Mouse (Mus musculus) adrenal gland (tissue): Measurements from ENCODE around the gene Acp2.

Experiments used
- intact Hi-C: fragments of 180-260 bp; cut with DNase I; formaldehyde crosslinking; loops from one replicate; pipeline ENCODE4 v1.15.1; 2025
- long read RNA-seq, 2 experiments: library from polyadenylated mRNA; unstranded; transcript quantifications; one replicate each; pipeline ENCODE4 v2.0.0; 2020; ENCODE audit warnings: borderline replicate concordance in 1 of 2; ENCODE audit not compliant: insufficient replicate concordance in 1 of 2

Acp2 gene
- long read RNA-seq, experiment 1, full-length matches to known transcripts: 7 of 19 reads
- long read RNA-seq, experiment 1, partial matches to known transcripts: 4 of 19 reads
- long read RNA-seq, experiment 1, other reads (novel, unspliced or antisense): 8 of 19 reads
- long read RNA-seq, experiment 2, full-length matches to known transcripts: 8 of 25 reads
- long read RNA-seq, experiment 2, partial matches to known transcripts: 5 of 25 reads
- long read RNA-seq, experiment 2, other reads (novel, unspliced or antisense): 12 of 25 reads

- intact Hi-C loops: no loop called here
Observed at GRCm38 (mm10) chr2:91202222-91202971, at the start of gene Acp2, which contains the start of gene Nr1h3. Acp2 (plus strand) TSS chr2:91202885. Nr1h3 (minus strand) TSS chr2:91202834.

DNA sequence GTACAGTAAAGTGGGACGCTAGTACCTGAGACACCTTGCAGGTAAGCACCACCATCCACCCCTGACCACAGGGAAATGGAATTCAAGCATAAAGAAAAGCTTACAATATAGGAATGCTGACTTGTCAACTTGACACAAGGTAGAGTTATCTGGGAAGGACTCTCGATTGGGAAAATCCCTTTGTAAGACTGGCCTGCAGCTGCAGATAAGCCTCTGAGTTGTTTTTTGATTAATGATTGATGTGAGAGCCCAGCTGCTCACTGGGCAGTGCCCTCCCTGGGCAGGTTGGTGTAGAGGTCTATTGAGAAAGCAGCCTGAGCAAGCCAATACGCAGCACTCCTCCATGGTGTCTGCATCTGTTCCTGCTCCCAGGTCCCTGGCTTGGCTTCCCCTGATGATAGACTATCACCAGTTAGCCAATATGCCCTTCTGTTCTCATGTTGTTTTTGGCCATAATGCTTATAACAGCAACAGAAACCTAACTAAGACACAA is 49.8 kb upstream of the Acp2 start:
- intact Hi-C loops: loop anchor here (5.0 kb wide), 1 partner anchor 36 kb away; the partner anchor contains the start of gene Mybpc3

- intact Hi-C loops: loop anchor here (5.0 kb wide), 1 partner anchor 37 kb away; the partner anchor contains the start of gene Mybpc3
Observed at GRCm38 (mm10) chr2:91154091-91154490, 48.6 kb upstream of the Acp2 start.

DNA sequence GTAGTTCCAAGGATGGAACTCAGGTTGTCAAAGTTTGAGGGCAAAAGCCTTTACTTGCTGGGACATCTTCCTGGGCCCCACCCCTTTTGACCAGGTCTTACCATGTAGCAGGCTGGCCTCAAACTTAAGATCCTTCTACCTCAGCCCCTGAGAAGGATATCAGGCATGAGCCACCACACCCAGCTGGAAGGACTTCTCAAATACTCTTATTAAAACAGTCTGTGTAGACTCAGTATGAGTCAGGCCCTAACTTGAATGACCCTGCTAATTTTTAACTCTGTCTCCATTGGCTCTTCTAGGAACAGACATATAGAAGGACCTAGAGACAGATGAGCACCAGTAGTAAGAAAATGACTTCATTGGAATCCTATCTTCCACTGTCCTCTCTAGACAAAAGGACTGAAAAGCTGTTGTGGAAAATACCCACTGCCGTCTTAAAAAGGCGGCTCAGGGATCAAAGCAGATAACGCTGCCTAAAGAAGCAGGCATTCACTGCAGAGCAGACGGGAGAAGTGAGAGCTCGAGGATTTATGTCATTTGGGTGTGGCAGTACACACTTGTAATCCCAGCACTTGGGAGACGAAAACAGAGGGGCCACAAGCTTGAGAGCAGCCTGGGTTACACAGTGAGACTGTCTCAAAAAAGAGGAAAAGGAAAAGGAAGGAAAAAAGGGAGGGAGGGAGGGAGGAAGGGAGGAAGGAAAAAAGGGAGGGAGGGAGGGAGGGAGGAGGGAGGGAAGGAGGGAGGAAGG is 45.5 kb upstream of the Acp2 start:
- intact Hi-C loops: no loop called here

DNA sequence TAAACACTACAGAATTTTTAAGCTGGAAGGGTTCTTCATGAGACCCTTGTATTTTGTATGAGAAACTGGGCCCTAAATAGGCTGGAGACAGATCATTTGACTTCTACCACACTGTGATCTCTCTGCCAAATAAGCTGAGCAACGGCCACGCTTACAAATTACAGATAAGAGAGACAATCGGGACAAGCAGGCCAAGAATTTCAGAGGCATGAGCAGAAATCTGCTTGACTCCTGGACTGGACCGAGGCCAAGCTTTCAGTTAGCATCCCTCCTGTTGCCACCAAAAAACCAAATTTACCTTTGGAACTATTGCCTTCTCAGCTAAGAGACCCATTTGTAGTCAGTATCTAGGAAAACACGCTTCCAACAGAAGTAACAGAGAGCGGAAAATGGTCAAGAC is 42.1 kb upstream of the Acp2 start:
- intact Hi-C loops: no loop called here

DNA sequence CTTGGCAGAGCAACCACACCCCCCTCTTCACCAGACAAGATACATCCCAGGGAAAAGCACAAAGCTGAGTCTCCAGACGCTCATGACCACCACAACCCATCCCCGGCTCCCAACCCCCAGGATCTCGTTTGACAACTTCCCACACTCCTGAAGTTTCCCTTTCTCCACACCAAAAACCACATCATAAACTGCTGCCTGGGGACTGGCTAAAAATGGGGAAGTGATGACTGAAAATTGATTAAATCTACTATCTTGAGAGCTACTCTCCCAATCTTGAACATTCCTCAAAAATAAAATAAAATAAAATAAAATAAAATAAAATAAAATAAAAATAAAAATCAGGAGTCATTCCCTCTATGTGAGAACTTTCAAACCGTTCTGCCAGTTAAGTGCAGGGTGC is 39.7 kb upstream of the Acp2 start:
- intact Hi-C loops: no loop called here

- intact Hi-C loops: no loop called here
Observed at GRCm38 (mm10) chr2:91163532-91163931, 39.2 kb upstream of the Acp2 start.

- intact Hi-C loops: no loop called here
Observed at GRCm38 (mm10) chr2:91164991-91165390, 37.7 kb upstream of the Acp2 start.

GRCm38 (mm10) chr2:91167629-91168028 is 35.1 kb upstream of the Acp2 start:
- intact Hi-C loops: no loop called here

DNA sequence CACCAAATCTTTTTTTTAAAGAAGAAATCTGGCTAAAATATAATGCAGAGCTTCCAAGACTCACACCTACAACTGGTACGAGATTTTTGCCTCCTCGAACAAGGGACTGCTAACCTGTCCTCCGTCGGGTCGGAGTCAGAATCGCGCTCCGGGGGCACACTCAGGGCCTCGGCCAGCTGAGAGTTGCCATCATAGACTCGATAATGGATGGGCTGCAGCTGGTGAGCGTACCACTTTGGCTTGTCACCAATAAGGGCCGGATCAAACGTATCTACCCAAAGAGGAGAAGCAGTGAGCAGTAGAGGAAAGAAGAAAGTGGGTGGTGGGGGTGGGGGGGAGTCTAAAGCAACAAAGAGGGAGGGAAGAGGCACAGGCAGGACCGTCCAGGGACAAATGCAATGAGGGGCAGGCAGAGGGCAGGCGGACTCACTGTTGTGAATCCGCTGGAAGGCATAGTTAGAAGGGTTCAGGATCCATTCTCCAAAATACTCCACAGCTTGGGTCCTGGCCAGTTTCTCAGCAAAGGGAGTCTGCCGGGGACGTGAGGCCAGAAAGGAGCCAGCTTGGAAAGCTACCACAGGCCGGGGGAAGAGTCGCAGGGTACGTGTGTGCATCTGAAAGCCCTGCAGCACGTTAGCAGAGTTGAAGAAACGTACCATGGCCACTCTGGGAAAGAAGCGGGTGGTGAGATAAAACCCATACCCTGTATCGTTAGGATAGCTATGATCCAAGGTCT is 32.9 kb upstream of the Acp2 start:
- intact Hi-C loops: no loop called here

- intact Hi-C loops: no loop called here
Observed at GRCm38 (mm10) chr2:91175490-91175889, 27.2 kb upstream of the Acp2 start.

- intact Hi-C loops: no loop called here
Observed at GRCm38 (mm10) chr2:91176234-91176633, 26.5 kb upstream of the Acp2 start.

DNA sequence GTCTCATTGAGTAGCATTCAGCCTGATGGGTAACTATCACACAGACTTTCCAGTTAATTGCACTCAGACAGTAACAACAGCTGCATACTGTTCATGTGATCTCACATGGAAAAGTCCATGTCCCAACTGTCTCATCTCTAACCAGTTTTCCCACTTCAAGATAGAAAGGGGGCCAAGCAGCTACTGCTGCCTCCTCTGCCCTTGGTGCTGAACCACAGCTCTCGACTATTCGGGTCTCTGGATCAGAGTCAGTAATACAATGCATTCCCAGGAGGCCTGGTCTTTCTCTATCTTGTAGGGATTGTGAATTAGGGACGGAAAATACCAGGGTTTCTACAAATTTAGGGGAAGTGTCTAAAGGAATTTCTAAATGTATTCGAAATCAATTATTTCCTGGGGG is 22.9 kb upstream of the Acp2 start:
- intact Hi-C loops: no loop called here

DNA sequence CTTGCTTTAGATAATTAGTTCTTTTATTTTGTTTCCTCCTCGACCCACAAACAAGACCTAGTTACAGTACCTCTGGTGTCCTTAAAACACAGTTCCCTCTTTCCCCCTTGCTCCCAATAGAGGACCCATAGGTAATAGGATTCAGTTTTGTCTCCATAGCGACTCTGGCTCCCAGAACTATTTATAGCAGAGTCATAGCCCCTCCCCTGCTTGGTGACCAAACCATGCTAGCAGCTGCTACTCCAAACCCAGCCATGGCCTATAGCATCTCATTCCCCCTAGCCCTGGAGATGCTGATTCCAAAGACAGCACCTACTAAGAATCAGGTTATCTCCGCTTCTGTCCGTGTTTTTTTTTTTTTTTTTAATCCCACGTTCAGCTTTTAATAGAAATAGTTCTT is 22.0 kb upstream of the Acp2 start:
- intact Hi-C loops: no loop called here

GRCm38 (mm10) chr2:91182016-91182404 is 20.7 kb upstream of the Acp2 start:
- intact Hi-C loops: no loop called here

GRCm38 (mm10) chr2:91182405-91183147 is 20.1 kb upstream of the Acp2 start:
- intact Hi-C loops: no loop called here

DNA sequence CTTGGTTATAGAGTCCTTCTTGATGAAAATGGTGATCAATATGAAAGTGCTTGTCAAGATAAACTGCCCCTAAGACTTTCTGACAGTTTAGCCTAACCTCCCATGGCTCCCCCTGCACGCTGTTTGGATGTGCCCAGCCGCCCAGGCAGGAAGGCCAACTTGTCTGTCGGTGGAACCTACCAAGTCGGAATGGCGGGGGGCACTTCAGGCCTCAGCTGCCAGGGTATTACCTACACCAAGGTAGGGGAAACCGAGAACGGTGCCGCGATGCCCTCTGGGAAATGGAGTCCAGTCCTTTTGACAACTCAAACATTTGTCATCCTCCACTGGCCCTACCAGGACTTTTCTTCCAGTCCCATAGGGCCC is 19.6 kb upstream of the Acp2 start:
- intact Hi-C loops: no loop called here

DNA sequence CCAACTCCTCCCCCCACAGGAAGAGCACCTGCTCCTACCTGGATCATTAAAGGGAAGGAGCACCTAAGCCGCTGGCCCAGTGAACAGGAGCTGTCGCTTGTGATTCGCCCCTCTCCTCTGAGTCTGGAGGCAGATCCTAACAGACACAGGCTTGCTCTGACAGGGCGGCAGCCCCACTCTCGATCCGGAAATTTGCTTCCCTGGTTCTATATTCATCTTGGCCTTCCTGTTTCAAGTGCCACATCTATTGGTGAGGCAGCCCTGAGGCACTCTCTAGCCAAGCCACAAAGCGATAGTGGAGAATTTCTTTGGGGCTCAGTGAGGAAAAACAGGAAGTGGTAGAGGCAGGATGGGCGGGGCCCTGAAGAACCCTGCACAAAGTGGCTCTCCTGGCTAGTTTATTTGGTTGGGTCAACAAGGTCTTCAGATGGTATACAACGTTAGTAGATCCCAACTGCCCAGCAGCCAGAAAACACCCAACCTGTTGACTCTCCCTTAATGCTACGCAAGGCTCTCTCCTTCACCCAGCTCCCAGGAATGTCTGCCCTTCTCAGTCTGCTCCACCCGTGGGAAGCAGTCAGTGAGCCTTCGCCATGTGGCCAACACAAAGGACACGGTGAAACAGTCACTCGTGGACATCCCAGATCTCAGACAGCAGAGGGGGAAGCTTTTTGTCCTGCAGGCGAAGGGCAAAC is 18.8 kb upstream of the Acp2 start, which contains the start of gene Madd:
Gene Madd (minus strand): TSS at position 127 of the 695 bp plus-strand sequence.
- intact Hi-C loops: no loop called here

DNA sequence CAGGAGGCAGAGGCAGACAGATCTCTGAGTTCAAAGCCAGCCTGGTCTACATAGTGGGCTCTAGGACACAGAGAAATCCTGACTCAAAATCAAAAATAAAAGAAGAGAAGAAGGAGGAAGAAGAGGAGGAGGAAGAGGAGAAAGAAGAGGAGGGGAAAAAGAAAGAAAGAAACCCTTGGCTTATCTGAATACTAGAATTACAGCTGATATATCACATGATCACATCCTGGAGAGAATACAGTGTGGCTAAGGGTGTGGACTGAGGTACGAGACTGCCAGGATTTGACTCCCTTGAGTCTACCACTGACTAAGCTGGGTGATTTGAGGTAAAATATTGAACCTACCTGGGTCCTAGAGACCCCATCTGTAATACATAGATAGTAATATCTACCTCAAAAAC is 16.5 kb upstream of the Acp2 start:
- intact Hi-C loops: no loop called here

GRCm38 (mm10) chr2:91187431-91187830 is 15.3 kb upstream of the Acp2 start:
- intact Hi-C loops: no loop called here
